ENCODE assay signal across 8 mouse cellular contexts in the genomic region with DNA sequence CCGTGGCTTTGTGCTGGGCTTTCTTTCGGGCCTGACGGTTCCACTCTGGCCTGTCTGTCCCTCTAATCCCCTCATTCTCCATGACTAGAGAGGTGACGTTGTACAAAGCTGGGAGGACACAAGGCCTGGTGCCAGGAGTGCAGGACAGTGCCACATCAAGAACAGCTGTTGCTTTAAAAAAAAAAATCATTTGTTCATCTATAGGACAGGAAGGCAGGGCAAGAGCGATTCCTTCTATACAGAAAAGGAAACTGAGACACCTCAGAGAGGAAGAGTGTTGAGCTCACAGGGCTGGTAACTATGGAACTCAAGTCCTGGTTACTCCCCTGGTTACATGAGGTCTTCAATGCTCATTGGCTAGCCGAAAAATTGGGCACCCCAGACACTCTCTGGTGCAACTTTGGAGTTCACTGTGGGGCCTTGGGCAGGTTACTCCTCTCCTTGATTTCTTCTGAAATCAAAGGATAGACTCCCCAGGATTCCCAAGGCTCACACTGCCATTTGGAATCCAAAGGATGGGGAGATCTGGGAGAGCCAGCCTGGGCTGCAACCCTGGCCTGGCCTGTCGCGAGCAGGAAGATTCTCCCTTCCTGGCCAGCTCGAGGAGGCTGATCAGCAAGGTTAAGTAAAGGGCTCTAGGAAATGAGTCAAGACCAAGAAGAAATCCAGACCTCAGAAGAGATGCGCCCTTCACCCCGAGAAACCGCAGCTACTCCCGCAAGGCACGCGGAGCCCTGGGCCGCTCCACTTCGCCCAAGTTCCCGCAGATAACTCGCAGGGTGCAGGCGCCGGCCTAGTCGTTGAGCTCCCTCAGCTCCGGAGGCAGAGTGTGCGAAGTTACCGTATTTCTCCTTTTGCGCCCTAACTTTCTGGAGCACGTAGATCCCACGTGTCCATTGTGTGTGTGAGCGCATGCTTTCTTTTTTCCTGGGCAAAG. TPM values are rescaled to one million over a fixed set of nuclear protein-coding genes. Genes with fewer than 3 reads are reported as not detected.
DNase-seq lines count a peak whose midpoint lies in the region; ATAC-seq and TF ChIP-seq lines count a peak whose summit lies in the region.

No protein-coding gene starts in this region.

- TF ChIP-seq EP300 in heart, postnatal 0 days (IDR thresholded peaks at IDR 0.05; ENCODE audit: low read depth) = no peak

- 17% methylated on average over 29 of the region's 29 CpGs for WGBS in heart, postnatal 0 days
- 15% methylated on average over 29 of the region's 29 CpGs for WGBS in lung, adult 2 months

- ATAC-seq in heart, postnatal 0 days (ENCODE audit: insufficient read depth, low read depth) = peak; percentile 62
- peak; percentile 44 for ATAC-seq in neutrophil, adult 5-6 weeks (ENCODE audit: extremely low read depth, insufficient number of reproducible peaks, low FRiP score, poor library complexity, severe bottlenecking)

- H3K36me3 ChIP-seq in heart, postnatal 0 days (replicated peaks; ENCODE audit: control insufficient read depth, insufficient read depth, low read length) = no peaks in the 10 kb centered on the region

- no peak for TF ChIP-seq CTCF in embryonic fibroblast, embryonic 13.5 days (IDR thresholded peaks at IDR 0.05; ENCODE audit: borderline replicate concordance, insufficient read depth, low read length)
- TF ChIP-seq CTCF in heart, postnatal 0 days (IDR thresholded peaks at IDR 0.05; ENCODE audit: low read depth) = no peak
- no peak for TF ChIP-seq CTCF in lung, adult 2 months (IDR thresholded peaks at IDR 0.05; ENCODE audit: insufficient read depth, low read length)

- no peaks in the 10 kb centered on the region for H3K27me3 ChIP-seq in heart, postnatal 0 days (ENCODE audit: control insufficient read depth, insufficient read depth, low read length)

- no peak overlapping the region for H3K27ac ChIP-seq in embryonic fibroblast, embryonic 13.5 days (ENCODE audit: insufficient read depth, low read length)
- peak overlapping the region; percentile 44; the same call in 1 of the 2 replicates for H3K27ac ChIP-seq in heart, postnatal 0 days (ENCODE audit: low read depth)

- no peak overlapping the region for H3K4me3 ChIP-seq in embryonic fibroblast, embryonic 13.5 days (ENCODE audit: insufficient read depth, low read length)
- H3K4me3 ChIP-seq in heart, postnatal 0 days (ENCODE audit: low read depth, low read length) = peak overlapping the region; percentile 22; the same call in 1 of the 2 replicates
- peak overlapping the region; percentile 49 for H3K4me3 ChIP-seq in lung, adult 2 months (replicated peaks; ENCODE audit: extremely low read depth, low read depth, low read length)

- H3K9ac ChIP-seq in heart, postnatal 0 days (replicated peaks; ENCODE audit: low read depth, low read length) = no peak overlapping the region

- DNase-seq in 416B (ENCODE audit: low read depth) (peak; percentile 12), ZHBTc4 (ENCODE audit: low read depth, low spot score) (peak; percentile 81)
- peak; percentile 53 for DNase-seq in heart, postnatal 0 days (ENCODE audit: low spot score)
- DNase-seq in kidney, postnatal 25 days = peak; percentile 40 to 65
- peak; percentile 62 for DNase-seq in lung, adult 2 months
- peak; percentile 73 for DNase-seq in thymus, postnatal 4 days

- peaks cover 3% of the 10 kb centered on the region; the same call in 1 of the 2 replicates for H3K4me1 ChIP-seq in embryonic fibroblast, embryonic 13.5 days (ENCODE audit: control insufficient read depth, insufficient read depth, low read length)
- H3K4me1 ChIP-seq in heart, postnatal 0 days (ENCODE audit: control insufficient read depth, insufficient read depth) = peaks cover 6% of the 10 kb centered on the region; the same call in 1 of the 2 replicates
- no peaks in the 10 kb centered on the region; the same call in 1 of the 2 replicates for H3K4me1 ChIP-seq in lung, adult 2 months (ENCODE audit: control insufficient read depth, insufficient read depth, low read length)

- no peaks in the 10 kb centered on the region for H3K9me3 ChIP-seq in heart, postnatal 0 days (replicated peaks; ENCODE audit: control insufficient read depth, low read length)

- TF ChIP-seq POLR2A in embryonic fibroblast, embryonic 13.5 days (IDR thresholded peaks at IDR 0.05; ENCODE audit: low read depth, low read length) = 0 out of 2 replicates have a peak, but pooled peaks have one; percentile 27
- peak; percentile 59; the same call in 1 of the 2 replicates for TF ChIP-seq POLR2A in lung, adult 2 months (IDR thresholded peaks at IDR 0.05; ENCODE audit: borderline replicate concordance, extremely low read depth, low read depth, low read length)

- H3K4me2 ChIP-seq in heart, postnatal 0 days (ENCODE audit: low read depth, low read length) = peak overlapping the region; percentile 49

RNA-seq across cellular contexts. Expression of a gene that starts 3.5 kb away (rescaled TPM):
- polyA plus RNA-seq in embryonic fibroblast, embryonic 13.5 days (2011; ENCODE audit: insufficient read length, low read depth, missing spikeins) = not detected in 2 replicates
- not detected in 2 replicates for total RNA-seq in heart, postnatal 0 days (2014; rRNA removed; ENCODE audit: low replicate concordance)
- not detected in 2 replicates for polyA plus RNA-seq in heart, postnatal 0 days (2015; fragmentation: Nextera tagmentation; extraction: Ambion mirVana)
- polyA plus RNA-seq in lung, adult 2 months (2012; rRNA removed) = not detected in 2 replicates
- not detected in 2 replicates for total RNA-seq in neutrophil, adult 5-6 weeks (2017)

RNA-seq across cellular contexts. Expression of a gene that starts 47.5 kb away (rescaled TPM):
- not detected in 2 replicates for polyA plus RNA-seq in embryonic fibroblast, embryonic 13.5 days (2011; ENCODE audit: insufficient read length, low read depth, missing spikeins)
- total RNA-seq in heart, postnatal 0 days (2014; rRNA removed; ENCODE audit: low replicate concordance) = not detected in 2 replicates
- not detected in 2 replicates for polyA plus RNA-seq in heart, postnatal 0 days (2015; fragmentation: Nextera tagmentation; extraction: Ambion mirVana)
- polyA plus RNA-seq in lung, adult 2 months (2012; rRNA removed) = not detected in 2 replicates
- total RNA-seq in neutrophil, adult 5-6 weeks (2017) = not detected in 2 replicates

Comparison
In these comparisons a context has a peak if more than half of its experiments do, and no peak if none do; other contexts are left out.
1. DNase-seq: peak in every context shown above with its lines; median percentile 81 in ZHBTc4; 73 in thymus, postnatal 4 days; 62 in lung, adult 2 months; 53 in heart, postnatal 0 days; 52 in kidney, postnatal 25 days; 12 in 416B.